Mouse (Mus musculus) adipocyte (in vitro differentiated cells): ENCODE measurements at regions not wholly inside any gene's neighbourhood (a gene's known extent, or its start where the extent isn't known, plus 50 kb on each side); places are given as distances from the start of the nearest gene placed in this dataset.

ENCODE experiments used
- DNase-seq: peaks from one replicate; pipeline ENCODE4 v3.0.0-alpha.2; 2016; ENCODE audit warnings: low spot score

DNA sequence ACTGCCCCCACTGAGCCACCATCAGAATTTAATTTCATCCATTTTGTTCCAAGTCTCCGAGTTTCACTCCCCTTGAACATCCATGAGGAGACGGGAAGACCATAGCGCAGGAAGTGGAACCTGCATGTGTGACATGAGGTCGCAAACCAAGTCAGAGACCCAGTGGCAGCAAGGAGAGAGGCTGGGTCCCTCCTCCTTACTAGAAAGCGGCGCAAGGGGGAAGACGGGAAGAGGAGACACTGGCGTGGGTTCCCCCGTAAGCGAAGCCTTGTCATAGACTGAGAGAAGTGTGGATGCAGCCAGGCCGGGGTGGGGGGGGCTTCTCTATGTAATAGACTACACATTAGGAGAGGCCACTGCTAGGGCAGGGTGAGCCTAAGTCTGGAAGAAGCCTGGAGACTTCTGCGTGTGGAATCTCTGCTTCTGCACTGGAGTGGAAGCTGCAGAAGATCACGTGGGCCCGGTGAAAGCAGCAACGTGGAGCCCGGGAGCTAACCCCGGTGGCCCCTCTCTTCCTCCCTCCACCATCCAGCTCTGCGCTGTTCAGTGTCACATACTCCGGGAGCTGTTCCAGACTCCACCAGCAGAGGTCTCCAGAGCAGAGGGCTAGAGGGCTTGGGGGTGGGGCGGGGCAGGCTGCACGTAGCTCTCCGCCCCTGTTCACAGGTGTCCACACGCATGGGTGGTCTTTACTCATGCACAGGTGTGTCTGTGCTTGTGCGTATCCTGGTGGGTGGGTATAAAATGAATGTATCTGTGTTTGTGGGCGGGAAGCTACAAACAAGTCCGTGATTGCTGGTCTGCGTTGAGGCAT lies 159.4 kb downstream of the Zfp36l2 start:
- peak; percentile 80 for DNase-seq

DNA sequence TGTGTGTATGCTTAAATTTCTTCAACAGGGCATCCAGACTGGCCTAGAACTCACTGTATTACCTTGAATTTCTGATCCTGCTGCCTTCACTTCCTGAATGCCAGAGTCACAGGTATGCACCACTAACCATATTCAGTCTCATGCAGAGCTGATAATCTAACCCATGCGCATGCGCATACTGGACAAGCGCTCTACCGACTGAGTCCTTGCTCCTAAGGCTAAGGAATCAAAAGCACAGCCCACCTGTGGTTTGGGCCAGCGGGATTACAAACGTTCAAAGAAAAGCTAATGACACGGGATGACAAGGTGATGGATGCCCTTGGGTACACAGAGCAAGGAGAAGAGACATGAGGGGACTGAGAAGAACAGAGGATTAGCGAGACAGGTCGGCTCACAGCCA lies 160.5 kb downstream of the Zfp36l2 start:
- no peak for DNase-seq

DNA sequence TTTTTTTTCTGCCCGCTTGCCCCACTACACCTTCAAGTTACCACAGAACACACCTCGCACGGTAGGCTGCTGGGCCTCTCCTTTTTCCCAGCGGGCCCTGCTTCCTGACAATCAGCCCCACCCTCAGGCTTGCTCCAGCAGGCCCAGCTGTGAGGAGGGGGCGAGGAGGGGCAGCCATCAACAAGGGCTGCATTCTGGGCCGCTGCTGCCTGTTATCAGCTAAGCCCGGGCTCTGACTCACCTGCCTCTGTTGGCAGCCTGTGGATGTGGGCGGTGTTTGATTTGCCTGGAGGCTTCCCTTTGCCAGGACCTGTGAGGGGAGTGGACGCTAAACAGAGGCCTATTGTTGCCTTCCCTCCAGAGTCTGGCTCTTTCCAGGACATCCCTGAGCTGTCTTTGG lies 161.6 kb downstream of the Zfp36l2 start:
- peak; percentile 35 for DNase-seq

DNA sequence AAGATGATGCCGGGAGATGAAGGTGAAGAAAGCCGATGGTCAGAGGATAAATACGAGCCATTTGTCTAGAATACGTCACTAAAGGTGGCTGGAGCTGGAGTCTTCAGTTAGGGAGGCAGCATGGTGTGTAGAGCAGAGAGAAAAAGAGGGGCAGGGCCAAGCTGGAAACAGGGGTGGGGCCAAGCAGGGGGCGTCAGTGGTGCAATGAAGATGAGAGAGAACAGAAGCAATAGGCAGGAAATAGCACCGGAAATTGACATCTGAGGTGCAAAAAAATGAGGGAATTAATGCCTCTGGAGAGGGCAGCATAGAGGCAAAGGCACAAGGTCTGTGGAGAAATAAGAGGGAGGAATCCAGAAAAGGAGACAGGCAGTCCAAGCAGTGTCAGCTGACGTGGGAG lies 165.4 kb downstream of the Zfp36l2 start:
- DNase-seq, result no peak

DNA sequence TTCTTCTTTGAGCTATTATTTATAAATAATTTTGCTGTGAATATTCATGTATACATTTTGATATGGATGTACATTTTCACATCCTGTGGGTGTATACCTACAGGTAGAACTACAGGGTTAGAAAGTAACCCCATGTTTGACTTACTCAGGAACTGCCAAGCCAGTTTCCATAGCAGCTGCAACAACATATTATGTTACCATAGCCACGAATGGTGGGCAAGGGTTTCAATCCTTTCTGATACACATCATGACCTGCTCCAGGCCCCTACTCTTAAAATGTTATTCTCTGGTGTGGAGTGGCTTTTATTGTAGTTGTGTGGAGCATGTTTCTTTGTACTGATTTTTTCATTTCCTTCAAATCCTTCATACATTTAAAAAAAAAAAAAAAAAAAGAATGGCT lies 168.9 kb downstream of the Zfp36l2 start:
- no peak for DNase-seq

DNA sequence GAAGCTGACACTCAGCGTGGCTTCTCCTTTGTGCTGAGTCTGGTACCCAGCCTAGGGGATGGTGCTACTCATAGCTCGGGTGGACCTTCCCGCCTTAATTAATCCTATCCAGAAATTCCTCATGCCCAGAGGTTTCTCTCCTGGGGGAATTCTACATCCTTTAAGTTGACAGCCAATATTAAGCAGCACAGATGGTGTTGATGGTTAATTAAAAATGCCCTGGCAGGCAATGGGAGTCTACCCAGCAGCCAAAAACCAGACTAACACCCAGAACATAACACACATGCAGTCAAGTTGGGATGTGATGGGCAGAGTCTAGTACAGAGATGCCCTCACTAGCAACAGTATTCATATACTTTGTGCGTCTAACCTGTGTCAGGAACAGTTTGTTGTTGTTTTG lies 169.9 kb downstream of the Zfp36l2 start:
- DNase-seq, result no peak

DNA sequence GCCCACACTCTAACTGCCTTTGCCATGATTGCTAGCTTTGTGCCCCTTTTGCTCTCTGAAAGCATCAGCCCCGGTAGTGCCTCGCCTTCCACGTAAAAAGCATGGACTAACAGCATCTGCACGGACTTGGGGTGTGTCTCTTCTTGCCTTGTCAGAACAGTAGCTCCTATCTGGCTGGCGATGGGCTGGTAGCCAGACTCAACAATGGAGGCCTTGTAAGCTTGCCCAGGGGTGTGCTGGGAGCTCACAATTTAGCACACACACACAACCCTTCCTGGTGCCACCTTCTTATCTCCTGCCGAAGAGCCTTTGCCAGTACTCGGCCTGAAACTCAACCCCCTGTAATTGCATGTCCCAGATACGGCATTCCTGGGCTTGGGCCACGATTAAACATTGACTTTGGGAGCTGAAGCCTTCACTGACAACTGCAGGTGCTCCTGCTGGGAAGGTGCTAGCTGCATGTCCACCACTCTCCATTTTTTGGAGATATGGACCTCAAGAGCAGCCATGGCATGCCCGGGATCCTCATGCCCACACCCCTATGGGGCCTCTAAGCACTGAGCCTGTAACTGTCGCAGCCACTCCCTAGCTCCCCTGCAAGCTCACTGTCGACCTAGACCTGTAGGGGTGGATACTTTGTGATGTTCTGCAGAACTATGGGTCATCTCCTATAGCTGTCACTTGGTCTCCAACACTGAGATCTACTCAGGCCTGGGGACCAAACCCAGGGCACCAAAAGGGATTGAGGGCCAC lies 166.7 kb upstream of the Haao start:
- DNase-seq, result no peak

DNA sequence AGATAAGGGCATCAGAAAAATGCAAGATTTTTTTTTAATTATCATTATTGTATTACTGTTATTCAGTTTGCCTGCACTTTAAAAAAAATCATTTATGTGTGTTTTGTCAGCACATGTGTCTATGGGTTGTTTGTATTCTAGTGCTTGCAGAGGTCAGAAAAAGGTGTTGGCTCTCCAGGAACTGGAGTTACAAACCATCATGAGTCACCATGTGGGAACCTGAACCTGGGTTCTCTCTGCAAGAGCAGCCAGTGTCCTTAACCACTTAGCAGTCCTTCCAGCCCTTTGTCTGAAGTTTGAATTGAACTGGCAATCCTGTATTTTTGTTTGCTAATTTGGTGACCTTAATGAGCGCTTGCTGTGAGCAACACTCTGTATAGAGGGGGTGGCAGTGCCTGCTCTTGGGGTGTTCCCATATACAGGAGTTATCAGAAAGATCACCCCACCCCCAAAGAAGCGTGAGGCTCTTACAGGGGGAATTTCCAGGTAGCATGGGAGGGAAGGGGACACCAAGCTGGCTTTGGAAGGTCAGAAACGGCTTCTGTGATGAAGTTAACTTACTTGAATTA lies 162.8 kb upstream of the Haao start:
- no peak for DNase-seq

DNA sequence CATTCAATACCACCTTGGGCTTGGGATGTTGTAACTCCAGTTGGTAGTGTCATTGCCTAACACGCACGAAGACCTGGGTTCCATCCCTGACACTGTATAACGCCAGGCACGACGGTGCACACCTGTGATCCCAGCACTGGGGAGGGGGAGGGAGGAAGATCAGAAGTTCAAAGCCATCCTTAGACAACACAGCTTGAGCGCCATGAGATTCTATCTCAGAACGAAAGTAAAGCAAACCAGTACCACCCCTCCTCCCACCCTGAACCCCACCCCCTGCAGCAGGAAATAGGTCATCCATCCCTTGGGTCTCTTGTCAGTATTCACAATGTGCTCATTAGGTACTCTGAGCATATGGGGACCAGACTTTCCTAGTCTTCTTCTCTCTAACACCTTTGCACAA lies 162.2 kb upstream of the Haao start:
- no peak for DNase-seq

DNA sequence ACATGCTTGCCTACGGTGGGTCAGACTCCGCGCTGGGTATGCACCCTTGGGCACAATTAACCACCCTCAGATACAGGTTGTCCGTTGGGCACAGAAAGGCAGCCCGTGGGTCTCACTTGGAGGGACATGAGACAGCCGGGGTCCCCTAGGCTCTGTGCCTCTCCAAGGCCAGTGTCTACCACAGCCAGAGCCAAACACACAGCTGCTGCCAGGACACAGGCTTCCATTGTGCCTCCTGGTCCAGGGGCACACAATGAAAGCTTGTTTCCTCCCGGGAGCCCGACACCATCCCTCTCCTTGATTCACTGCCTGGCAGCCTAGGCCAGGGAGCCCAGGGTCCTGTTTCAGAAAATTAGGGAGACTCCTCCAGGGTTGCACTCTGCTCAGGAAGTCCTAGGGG lies 161.4 kb upstream of the Haao start:
- no peak for DNase-seq

DNA sequence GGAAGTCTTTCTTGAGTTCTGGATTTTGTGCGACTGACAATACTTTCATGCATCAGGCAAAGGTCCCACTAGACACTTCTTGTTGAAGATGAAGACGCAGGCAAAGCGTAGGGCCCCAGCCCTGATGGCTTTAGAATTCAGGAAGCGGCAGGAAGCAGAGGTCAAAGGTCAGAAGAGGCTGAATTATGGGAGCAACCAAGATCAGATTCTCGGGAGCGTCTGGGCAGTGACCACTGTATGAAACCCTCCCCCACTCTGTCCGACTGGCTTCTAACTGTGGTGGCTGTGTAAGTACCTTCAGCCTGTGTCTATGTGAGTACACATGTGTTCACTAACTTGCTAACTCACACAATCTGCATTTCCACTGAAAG lies 160.9 kb upstream of the Haao start:
- no peak for DNase-seq

DNA sequence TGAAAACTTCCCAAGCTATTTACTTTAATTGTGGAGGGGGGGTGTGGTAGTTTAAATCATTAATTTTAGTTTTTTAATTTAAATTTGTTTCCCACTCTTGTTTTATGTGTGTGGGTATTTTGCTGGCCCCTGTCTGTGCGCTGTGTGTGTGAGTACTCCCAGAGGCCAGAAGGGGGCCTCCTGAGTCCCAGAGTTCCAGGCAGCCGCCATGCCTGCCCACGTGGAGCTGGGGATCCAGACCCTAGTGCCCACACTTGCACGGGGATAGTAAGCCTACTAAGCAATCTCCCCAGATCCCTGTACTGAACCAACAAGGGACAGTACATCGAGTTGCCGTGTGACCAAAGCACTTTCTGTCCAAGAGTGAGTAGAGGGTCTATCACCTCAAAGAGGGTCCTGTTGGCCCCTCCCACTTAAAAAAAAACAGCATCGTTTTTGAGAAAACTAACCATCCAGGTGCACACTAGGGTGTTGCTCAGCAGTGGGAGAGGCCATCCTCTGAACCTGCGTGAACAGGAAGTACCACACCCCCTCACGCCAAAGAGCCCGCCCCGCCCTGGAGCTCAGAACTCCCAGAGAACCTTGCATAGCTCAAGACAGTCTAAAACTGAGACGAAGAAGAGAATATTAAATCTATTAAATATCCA lies 160.4 kb upstream of the Haao start:
- DNase-seq, result no peak

DNA sequence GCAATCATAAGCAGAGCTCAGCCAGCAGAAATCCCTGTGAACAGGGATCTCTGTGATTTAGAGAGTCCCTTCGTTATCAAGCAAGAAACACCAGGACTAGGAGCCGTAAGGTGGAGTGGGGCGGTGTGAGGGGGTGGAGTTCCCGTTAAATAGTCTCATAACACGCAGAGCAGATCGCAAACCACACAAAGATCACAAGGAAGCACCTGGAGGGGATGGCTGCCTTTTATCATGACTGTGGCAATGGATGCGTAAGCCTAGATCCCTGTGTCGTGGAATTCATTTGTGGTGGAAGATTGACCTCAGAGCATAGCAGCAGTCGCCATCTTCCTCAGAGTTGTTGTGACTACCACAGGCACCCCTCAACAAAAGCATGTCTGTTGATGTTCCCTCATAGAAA lies 159.0 kb upstream of the Haao start:
- DNase-seq, result no peak

DNA sequence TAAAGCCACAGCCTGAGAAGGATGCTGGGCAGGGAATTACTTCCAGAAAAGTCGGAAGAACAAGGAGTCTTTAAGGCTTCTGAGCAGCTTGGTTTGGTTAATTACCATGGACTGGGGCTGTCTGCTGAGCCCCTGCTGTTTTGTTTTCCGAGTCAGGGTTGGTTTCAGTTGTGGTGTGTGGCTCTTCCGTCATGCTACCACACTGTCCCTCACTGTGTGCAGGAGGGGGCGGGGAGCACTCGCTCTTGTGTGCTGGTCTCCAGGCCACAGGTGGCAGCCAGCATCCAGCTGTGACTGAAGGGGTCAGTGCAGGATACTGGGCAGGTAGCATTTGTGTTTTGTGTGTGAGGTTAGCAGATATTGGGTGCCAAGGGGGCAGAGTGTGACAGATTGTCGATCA lies 156.5 kb upstream of the Haao start:
- no peak for DNase-seq

DNA sequence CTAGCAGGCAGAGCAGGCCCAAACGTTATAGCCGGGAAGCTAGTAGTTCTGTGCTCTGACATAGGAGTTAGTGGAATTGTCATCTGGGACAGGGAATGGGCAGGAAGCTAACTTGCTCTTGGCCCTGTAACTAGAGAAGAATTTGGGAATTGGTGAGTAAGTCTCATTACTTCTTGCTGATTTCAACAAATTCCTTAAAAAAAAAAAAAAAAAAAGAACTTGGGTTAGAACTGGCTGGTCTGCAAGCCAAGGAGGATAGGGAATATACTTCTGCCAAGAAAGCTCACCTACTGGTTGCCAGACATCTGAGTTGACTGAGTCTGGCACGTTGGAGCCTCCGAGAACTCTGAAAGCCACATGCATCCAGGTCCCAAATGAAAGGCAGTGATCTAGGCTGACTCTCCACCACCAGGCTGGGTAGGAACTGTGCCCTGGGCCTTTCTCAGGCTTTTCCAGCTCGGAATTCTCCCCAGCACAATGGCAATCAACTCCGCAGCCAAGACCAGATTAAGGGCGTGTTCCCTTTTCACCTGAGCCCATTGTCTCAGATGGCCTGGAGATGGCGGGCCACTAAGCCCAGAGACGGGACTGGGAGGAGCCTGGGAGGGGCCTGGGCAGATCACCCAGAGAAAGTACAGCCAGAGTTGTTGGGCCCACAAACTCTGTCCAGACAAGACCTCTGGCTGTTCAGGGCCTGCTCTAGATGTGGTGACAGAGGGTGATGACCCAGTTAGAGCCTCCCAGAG lies 155.9 kb upstream of the Haao start:
- DNase-seq, result peak; percentile 57

DNA sequence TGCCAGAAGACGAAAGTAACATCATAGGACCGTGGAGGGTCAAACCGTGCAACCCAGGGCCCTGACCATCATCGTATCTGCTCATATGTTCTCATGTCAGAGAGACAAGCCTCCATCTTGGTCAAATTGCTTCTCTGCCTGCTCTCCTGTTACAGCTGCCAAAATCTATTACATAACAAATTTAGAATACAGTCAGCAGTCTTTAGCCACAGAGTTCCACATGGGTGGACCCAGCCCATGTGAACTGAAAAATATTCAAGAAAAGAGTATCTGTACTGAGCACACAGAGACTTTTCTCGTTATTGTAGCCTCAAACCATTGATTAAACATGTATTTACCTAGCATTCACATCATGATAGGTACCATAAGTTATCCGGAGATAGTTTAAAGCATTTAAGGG lies 155.2 kb upstream of the Haao start:
- DNase-seq, result peak; percentile 60

DNA sequence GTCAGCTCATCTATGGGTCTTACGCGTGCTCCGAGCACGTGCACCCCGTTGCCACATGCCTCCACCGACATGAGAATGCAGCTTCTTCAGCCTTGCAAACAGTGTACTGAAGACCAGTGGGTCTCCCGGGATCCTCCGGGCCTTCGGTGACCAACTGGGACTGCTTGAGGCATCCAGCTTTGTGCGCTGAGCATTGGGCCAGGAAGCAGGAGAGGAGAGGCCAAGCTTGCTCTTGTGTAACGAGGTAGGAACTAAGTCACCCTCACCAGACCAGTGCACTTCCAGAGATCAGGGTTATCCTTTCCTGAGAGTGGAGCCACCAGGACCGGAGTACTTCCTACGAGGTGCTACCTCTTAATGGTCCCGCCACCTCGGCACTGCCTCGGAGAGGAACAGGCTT lies 154.6 kb upstream of the Haao start:
- DNase-seq, result peak; percentile 62

DNA sequence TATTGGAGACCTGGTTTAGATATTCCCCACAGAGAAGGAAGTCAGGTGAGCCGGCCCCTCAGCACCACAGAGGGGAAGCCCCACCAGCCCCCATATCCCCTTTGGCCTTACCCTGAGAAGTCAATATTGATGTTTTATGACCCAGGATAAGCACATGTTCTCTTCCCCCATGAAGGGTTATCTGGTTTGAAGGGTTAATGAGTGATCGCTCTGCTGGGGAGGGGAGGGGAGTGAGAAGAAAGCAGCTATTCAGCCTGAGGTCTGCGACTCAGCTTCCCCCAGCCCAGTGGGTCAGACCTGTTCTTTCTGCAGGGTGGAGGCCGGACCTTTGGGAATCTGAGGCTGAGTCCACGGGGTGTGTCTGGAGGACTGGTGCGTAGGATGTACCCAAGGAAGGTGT lies 152.4 kb upstream of the Haao start:
- no peak for DNase-seq

DNA sequence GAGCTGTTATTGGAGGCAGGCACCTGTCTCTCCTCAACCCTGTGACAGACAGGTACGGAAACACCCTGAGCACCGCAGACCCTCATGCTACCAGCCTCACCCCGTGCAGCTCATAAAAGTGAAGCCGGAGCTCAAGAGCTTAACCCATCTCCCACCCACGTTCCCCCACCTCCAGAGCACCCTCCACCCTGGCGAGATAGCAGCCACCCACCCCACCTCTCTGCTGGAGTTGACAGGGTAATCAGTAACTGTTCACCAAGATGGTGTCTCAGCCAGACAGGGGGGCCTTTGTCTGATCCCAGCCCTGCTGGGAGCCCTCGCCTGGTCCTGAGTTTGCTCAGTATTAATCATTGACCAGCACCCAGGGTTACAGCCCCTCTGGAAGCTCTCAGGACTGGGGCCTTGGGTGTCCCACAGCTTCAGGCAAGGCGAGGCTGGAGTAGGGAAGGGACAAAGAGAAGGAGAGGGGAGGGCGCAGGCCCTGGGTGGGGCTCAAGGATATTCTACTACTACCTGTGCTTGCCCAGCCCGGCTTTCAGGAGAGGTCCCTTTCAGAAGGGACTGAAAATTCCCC lies 151.3 kb upstream of the Haao start:
- DNase-seq, result no peak

DNA sequence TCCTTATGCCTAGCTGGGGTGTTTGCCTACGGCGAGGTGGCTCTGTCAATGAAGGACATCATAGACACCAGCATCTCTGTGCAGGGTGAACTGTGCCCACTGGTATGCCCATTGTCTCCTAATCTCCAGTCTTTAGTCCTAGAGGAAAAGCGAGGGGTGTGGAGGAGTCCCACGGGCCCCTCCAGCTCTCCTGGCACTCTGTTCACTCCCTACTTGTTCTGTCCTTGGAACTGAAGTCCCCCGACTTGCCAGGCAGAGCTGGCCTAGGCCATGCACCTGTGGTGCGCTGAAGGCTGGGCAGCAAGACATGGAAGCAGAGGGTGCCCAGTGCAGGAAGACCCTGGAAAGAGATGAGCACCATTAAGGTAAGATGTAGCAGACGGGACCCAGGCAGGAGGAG lies 150.6 kb upstream of the Haao start:
- no peak for DNase-seq

DNA sequence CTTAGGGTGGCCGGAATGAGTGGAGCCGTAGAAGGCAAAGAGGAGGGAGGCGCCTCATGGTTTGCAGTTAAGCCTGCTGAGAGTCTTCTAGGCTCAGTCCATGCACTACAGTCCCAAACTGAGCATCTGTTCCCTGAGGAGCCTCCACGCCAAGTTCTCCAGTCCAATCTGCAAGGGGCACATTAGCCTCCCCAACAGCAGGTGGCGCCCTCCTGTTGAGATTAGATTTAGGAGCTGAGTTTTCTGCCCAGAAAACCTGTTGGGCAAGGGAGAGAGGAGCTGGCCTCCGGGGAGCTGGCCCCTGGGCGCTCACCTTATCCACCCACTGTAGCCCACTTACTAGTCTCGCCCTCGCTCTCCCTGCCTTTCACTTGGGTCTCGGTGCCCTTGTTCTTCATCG lies 150.0 kb upstream of the Haao start:
- DNase-seq, result peak; percentile 91

DNA sequence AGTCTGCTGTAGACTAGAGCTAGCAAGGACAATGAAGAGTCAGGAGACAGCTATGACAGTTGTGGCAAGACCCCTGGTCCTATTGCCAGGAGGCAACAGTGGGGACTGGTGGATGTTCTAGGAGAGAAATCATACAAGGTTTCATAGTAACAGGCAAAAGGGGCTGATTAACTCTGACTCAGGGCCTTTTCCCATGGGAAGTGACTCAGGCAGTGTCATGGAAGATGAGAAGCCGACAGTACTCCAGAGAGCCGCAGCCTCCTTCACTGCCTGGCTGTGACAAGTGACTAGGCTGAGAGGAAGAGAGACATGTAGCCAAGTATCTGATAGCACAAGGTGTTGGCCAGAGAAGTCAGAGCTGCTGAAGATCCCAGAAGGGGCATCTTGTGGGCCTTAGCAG lies 145.3 kb upstream of the Haao start:
- DNase-seq, result peak; percentile 56
